Mouse (Mus musculus): ENCODE data around the gene Phb2.

- TF ChIP-seq POLR2A (IDR thresholded peaks at IDR 0.05; ENCODE audit: extremely low read depth, insufficient read depth, low read length) (no peak), CTCF (IDR thresholded peaks at IDR 0.05; ENCODE audit: low read depth, low read length) (no peak)
These were observed 32.6 kb upstream of the Phb2 start for GRCm38 (mm10) chr6:124679486-124679885.

Data from liver, adult 2 months (tissue).